Mouse (Mus musculus): ENCODE measurements around the gene Rnf25. TPM values are rescaled to one million over a fixed set of nuclear protein-coding genes. Genes with fewer than 3 reads are reported as not detected.

The Rnf25 gene
- total RNA-seq, 2 experiments from 2014 or later = 18.1 to 23.1 TPM

Small RNA genes within 50 kb of the gene (microRNA-seq; reads per million reads assigned to microRNA genes)
- 0 reads per million in 2 experiments for gene Gm25035

Other genes with a start within 250 kb of the Rnf25 start
- under 1 TPM; 0.16 to 0.36 TPM for gene Catip, start 239.3 kb downstream of the Rnf25 start, total RNA-seq (2021)
- 1 to 10 TPM; 2.5 to 5.2 TPM for gene Slc11a1, start 226.2 kb downstream of the Rnf25 start, total RNA-seq (2021)
- gene Ctdsp1, start 209.9 kb downstream of the Rnf25 start, total RNA-seq (2021) = 100 to 1,000 TPM in 1 of 2 experiments, 10 to 100 TPM in 1; 99.4 to 103 TPM
- gene Vil1, start 192.0 kb downstream of the Rnf25 start, total RNA-seq (2021) = under 1 TPM; 0.09 to 0.16 TPM
- 10 to 100 TPM; 16.6 to 18.7 TPM for gene Cnot9, start 95.3 kb downstream of the Rnf25 start, total RNA-seq (2021)
- 10 to 100 TPM; 69.1 to 69.5 TPM for gene Plcd4, start 58.5 kb downstream of the Rnf25 start, total RNA-seq (2021)
- 10 to 100 TPM in 1 of 2 experiments, 1 to 10 TPM in 1; 9.0 to 14.0 TPM for gene Usp37, start 57.1 kb downstream of the Rnf25 start, total RNA-seq (2021)
- 10 to 100 TPM in 1 of 2 experiments, 1 to 10 TPM in 1; 7.1 to 11.2 TPM for gene Zfp142, start 13.2 kb downstream of the Rnf25 start, total RNA-seq (2021)
- 10 to 100 TPM; 12.7 to 13.7 TPM for gene Bcs1l, start 13.1 kb downstream of the Rnf25 start, total RNA-seq (2021)
- 1 to 10 TPM in 1 of 2 experiments, under 1 TPM in 1; 0.88 to 1.8 TPM for gene Stk36, start within 50 bp of the Rnf25 start, total RNA-seq (2021)
- 10 to 100 TPM; 10.4 to 15.3 TPM for gene Ttll4, start 60.3 kb upstream of the Rnf25 start, total RNA-seq (2021)
- gene Cyp27a1, start 112.2 kb upstream of the Rnf25 start, total RNA-seq (2021) = 1 to 10 TPM; 8.6 to 8.9 TPM
- 10 to 100 TPM; 64.7 to 66.7 TPM for gene Prkag3, start 147.8 kb upstream of the Rnf25 start, total RNA-seq (2021)
- gene Wnt6, start 170.5 kb upstream of the Rnf25 start, total RNA-seq (2021) = 1 to 10 TPM in 1 of 2 experiments, under 1 TPM in 1; 0.95 to 1.5 TPM
- gene Wnt10a, start 190.1 kb upstream of the Rnf25 start, total RNA-seq (2021) = under 1 TPM in 1 of 2 experiments, not detected in 1; 0.29 TPM